Mouse (Mus musculus) urinary bladder, postnatal 36 days (tissue): ENCODE measurements at regions not wholly inside any gene's neighbourhood (a gene's known extent, or its start where the extent isn't known, plus 50 kb on each side); places are given as distances from the start of the nearest gene placed in this dataset.
"Not testable (repeated sequence)": the region's sequence is repeated elsewhere in the genome, so short reads cannot be mapped to it uniquely, and the experiment has no call there.

Source experiments
- DNase-seq, 2 experiments: peaks; one replicate each; pipeline ENCODE4 v3.0.0; 2022; ENCODE audit warnings: low spot score in 2 of 2, mixed read lengths in 1 of 2

DNA sequence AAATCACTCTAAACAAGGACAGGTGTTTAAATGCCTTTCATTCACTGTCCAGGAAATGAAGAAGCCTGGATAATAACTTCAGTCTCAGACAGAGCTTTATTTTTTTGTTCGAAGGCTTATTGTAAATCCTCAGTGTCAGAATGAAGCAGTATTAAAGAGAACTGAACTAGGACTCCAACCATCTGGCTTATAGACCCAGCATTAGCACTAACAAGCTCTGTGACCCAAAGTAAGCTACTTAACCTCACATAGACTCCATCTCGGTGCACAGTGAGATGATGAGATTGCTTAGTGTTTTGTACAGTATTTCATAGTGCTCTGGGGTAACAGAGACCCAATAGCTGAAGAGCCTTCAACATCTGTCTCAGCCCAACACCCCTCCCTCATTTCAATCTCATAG is 738.2 kb upstream of the Map3k7 start:
- DNase-seq: no peak

GRCm38 (mm10) chr4:31268825-31269495 is 694.9 kb upstream of the Map3k7 start:
- no peak for DNase-seq

DNA sequence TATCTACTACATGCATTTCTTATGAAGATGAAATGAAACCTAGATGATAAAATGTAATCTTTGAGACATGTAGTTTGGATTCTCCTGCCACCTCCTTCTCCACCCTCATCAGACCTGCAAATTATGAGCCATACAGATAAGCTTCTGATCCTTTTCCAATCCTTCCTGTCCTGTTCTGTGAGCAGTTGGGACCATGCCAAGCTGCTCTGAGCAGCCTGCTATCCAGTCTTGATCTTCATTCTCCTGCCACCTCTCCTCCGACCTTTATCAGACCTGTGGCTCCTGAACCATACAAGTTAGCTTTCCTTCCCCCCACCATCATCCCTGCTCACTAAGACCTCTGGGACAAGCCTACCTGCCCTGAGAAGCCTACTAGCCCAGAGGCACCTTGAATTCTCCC is 689.8 kb upstream of the Map3k7 start:
- no peak for DNase-seq

DNA sequence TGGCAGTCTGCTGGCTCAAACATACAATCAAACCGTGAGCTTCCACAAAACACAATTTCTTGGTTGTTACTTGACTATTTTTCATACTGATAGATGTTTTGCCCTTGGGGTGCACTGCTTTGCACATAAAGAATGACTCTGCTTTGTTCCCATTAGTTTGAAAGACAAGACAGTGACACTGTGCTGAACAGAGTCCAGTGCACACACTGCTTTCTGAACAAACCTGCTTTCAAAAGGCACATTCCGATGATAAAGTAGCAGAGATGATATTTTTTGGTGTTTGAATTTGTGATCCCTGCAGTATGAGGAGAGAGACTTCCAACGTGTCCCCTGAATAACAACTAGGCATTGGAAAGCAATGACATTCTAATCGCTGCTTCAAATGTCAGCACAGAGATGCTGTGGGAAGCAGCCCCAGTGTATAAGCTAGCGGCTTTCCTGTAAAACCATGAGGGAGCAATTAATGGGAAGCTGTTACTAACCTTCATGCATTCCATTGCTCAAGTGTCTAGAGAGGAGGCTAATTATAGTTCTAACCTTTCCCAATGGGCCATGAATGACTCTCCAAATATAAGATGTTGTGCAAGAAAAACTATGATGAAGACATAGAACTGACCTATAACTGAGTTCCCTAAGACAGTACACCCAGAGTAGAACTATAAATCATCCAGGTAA is 673.5 kb upstream of the Map3k7 start:
- no peak for DNase-seq

DNA sequence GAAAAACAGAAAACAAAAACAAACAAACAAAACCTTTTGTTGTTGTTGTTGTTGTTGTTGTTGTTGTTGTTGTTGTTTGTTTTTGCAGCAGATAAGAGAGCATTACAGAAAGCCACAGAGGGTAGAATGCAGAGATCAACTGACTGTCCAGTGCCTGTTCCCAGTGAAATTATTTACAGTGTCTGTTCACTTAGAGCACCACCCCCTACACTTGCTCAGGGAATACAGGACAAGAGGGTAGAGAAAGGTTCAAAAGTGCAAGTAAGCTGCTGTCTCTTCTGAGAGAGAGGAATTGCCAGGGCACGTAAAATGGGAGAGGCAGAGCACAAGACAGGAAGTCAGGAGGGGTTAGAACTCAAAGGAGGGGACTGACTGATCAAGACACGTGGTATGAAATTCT is 670.1 kb upstream of the Map3k7 start:
- DNase-seq: no peak

GRCm38 (mm10) chr4:31297848-31298247 is 666.0 kb upstream of the Map3k7 start:
- DNase-seq: no peak

GRCm38 (mm10) chr4:31319269-31319668 is 644.6 kb upstream of the Map3k7 start:
- DNase-seq: no peak

DNA sequence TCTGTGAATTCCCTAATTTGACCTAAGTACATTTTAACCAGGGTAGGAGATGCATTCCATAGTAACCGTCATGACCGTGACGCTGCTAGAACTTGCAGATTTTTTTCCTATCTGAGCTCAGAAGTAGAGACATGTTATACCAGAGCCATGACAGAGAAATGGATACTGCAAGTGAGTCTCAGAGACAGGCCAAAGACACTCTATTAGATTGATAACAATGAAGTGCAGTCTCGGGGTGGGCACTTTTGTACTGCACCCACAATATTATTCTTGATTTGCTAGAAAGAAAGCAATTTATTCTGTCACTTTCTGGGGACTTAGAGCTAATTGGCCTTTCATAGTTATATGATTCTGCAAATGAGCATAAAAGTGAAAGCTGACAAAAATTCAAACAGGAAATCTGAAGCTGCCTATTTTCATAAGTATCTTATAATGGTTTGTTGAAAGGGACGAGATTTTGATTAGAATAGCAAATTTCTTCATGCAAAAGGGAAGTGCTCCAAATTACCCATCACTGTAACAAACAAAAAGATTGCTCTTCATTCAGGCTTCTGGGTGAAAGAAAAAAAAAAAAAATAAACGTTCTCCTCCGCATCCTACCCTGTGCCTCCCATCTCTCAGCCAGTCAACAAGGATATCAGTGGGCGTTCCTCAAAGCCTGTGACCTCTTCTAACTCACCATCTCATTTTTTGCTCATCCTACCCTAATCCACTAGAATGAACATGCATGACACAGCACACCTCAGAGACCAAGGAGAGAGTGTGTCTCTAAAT is 643.0 kb upstream of the Map3k7 start:
- DNase-seq: no peak

DNA sequence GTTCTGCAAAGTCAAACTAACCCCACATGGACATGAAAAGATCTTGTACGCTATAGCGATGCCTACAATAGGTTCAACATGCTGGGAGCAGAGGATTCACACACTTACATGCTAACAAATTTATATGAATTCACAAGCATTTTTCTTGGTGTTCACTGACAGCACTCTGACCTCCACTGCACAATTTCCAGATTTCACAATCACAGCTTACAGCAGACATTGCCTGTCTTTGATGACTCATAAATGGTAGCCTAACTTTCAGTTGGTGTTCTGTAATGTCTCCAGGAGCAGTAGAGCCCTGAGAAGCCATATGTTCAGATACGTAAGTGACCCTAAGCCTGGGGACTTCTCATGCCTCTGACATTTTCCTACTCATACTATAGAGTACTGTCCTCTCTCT is 640.1 kb upstream of the Map3k7 start:
- no peak for DNase-seq

GRCm38 (mm10) chr4:31328798-31329197 is 635.1 kb upstream of the Map3k7 start:
- no peak for DNase-seq

DNA sequence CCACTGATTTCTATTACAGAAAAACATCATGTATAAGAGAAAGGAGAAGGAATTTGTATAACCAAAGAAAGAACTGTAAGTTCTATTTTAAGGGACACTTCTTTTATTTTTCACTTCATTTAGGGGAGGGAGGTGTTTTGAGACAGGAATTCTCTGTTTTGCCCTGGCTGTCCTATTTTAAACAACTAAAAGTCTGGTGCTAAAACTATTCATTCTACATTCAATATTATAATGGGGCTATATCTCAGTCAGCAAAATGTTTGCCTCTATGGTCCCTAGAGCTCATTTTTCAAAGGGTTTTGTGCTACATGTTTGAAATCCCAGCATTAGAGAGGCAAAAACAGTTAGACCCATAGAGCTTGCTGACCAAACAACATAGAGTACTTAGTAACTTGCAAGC is 632.8 kb upstream of the Map3k7 start:
- DNase-seq: no peak

DNA sequence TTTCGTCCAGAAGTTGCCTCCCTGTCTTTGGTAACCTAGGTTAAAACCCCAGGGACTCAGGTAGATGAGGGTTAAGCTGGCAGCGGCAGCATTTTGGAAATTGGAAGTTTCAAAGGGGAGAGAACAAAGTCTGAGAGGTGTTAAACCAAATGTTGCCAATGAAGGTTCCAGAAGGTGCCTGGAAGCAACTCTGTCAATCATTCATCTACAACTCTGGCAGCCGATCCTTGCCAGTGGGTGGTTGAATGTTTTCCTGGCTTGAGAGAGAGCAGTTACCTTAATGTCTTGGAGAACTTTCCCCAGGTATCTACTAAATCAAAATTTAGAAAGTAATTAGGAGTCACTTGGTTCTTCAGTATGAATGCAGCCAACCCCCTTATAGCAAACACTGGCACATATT is 628.2 kb upstream of the Map3k7 start:
- DNase-seq: no peak

DNA sequence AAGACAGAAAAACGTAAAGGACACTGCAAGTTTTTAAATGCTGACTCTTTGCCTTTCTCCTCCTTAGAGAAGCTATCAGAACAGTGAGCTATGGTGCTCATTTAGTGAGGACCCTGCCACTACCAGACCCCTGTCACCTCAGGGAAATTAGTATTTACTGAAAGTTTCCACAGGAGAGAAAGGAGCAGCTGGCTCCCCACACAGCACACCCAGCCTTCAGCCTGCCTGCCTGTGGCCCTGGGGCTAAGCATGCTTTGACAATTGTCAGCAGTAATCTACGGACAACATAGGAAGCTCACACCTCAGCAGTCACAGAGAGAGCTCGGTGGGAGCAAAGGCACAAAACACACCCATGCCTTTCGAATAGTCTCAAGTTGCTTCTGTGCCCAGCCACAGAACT is 625.9 kb upstream of the Map3k7 start:
- no peak for DNase-seq

DNA sequence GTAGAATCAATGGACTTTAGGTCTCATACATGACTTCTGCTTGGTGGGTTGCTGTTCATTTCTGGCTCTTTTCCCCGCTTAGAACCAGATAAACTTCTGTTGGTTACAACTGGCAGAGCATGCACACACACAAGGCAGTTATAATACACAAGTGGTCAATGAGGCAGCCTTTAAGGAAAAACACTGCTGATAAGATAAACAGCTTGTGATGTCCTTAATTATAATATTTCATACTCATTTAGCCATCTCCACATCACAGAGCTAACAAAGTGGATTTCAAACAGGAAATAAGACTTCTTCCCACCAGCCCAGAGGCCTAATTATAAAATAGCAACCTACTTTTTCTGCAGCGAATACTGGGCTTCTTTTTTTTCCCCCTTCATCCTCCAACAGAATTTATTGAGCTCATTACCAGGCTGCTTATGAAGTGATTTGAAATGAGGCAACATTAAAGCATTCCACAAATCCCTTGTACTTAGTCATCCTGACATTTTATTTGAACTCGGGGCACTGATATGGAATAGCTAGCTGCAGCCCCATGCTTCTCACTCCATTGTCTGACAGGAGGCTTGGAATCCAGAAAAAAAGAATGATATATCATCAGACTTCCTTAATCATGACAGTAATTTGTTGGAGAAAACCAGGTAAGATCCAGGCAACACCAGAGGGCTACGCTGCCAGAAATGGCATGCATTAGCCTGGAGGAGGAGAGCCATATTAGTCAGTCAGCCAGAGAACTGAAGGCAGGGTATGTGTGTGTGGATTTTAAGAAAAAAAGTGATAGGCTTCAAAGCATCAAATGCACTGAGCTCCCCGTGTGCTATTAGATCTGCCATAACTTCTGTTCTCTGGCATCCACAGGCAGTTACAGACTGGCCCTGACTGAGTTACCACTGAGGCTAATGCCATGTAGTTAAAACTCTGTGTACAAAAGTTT is 620.3 kb upstream of the Map3k7 start:
- no peak for DNase-seq

- not testable (repeated sequence) for DNase-seq
Observed at GRCm38 (mm10) chr4:31354046-31354445, 609.9 kb upstream of the Map3k7 start.

GRCm38 (mm10) chr4:31354953-31355352 is 608.9 kb upstream of the Map3k7 start:
- no peak for DNase-seq

- no peak for DNase-seq
Observed at GRCm38 (mm10) chr4:31366172-31366571, 597.7 kb upstream of the Map3k7 start.

- no peak for DNase-seq
Observed at GRCm38 (mm10) chr4:31367031-31367430, 596.9 kb upstream of the Map3k7 start.

DNA sequence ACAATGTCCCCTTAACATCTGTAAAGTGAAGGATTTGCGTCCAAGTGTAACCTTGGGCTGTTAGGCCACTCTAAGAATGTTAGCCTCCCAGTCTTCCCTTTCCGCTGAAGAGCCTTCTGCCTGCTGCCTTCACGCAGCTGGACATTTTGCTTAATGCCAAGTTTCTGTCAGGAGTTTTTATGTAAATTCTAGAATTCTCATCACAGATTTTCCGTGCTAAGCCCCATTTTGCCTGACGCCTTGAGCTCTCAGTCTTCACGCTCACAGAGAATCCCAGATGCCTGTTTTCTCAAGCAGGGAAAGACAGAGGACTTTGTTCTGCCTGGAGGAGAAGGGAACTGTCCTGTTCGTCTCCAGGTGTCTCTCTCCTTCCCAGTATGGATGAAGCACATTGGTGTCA is 593.8 kb upstream of the Map3k7 start:
- no peak for DNase-seq

DNA sequence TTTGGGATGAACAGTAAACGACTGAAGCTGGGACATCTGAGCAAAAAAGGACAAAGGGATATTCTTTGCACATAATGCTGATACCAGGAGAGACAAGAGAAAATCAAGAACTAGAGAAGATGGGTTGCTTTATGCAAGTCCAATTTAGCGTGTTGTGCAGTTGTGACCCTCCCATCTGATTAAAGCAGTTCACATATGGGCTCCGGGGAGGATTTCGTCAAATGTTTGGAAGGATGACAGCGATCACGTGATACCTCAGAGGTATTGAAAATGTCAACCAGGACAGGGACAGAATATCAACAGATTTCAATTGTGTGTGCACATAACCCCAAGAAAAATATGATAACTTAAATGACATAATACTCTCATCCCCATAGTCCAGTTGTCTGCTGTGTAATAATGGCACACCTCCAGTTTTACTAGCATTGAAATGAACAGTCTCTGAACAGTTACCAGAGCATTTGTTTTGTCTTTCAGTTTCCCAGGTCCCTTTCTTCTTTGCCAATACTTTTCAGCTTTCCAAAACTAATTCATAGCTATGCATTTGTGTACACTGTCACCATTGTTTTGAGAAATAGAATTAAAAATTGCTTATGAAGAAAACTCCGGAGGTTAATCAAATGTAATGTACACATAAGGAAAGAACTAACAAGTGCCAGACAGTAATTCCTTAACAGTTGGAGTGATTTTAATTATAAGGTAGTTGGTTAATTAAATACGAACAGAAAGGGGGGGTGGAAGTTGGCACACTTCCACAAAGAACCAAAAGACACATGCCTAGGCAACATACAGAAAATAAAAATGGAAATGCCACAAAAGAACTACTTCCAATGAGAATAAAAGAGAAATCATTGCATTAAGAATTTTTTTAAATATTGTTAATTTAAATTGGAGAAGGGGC is 582.6 kb upstream of the Map3k7 start:
- DNase-seq: no peak
